Mouse (Mus musculus) A20 (cell line): ENCODE results near the gene Ube2t.

Experiments used
- DNase-seq: peaks from one replicate; pipeline ENCODE4 v3.0.0-alpha.2; 2011; ENCODE audit warnings: low read depth, low spot score

The Ube2t gene

GRCm38 (mm10) chr1:134962053-134962803, at the start of gene Ube2t:
Gene Ube2t, plus strand, starts transcription at chr1:134962565.
- peak; percentile 98 for DNase-seq

DNA sequence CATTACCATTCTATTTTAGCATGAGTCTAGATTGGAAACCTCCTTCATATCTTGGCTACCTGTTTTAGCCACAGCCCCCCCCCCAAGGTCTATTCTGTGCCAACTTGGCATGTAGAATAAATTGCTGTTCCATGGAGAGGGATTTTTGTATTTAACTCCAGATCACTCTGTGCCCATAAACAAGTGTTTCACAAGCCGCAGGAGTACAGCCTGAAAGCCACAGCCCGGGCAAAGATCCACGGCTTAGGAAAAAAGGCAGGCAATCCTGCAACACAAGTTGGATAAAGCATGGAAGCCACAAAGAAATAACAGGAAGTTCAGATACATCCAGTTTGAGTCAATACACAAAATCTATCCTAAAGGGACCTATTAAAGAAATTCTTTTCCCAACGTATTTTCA, 48.8 kb upstream of the Ube2t start:
- DNase-seq: no peak

- no peak for DNase-seq
Measured at GRCm38 (mm10) chr1:134915421-134915820, 46.9 kb upstream of the Ube2t start.

DNA sequence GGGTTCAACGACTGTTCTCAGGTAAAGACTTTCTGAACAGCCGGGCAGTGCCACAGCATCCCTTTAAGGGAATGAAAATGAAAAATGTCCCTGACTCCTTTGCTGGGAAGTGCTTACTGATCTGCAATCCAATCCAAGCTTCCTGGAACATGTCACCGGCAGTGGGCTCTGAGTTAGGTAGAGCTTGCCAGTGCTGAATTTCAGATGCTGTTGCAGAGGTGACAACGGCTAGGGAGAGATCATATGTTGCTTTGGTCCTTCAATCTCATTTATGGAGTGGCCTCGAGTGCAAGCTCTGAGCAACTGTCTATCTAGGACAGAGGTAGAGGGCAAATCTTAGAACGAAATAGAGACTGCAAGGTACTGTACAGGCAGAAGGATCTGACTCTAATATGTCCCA, 43.4 kb upstream of the Ube2t start:
- DNase-seq: no peak

DNA sequence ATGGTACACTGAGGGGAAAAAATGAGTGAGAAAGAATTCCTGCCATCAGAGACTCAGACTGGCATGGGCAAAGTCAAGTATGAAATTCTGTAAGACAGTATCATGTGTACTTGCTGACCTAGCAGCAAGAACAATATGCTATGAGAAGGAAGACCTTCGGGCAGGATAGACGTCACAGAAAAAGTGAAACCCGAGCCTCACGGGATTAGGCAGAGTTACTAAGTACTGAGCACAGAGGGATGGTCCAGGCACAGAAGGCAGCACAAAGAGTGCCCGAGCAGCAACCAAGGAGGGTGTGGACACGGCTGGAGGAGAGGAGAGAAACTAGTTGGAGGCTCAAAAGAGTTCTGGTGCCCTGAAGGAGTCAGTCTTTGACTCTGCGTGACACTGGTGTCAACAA, 29.9 kb upstream of the Ube2t start:
- no peak for DNase-seq

- DNase-seq: no peak
Measured at GRCm38 (mm10) chr1:134936335-134936734, 26.0 kb upstream of the Ube2t start.

- no peak for DNase-seq
Measured at GRCm38 (mm10) chr1:134938233-134938632, 24.1 kb upstream of the Ube2t start.

DNA sequence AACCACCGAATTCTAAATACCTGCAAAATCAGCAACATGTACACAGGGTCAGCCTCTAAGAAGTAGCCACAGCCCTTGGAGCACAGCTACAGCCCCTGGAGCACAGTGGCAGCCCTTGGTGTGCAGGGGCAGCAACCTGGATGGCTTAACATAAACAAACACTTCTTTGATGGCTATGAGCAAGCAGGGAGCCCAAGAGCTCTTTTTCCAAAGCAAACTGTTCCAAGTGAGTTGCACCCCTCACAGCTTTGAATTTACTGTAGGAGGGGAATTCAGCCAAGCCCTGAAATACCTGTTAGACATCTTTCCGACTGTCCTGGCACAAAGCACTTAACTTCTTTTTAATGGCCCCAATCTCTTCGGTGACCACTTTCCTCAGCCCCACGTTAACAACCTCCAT, 21.5 kb upstream of the Ube2t start:
- no peak for DNase-seq

GRCm38 (mm10) chr1:134942898-134943297, 19.5 kb upstream of the Ube2t start:
- no peak for DNase-seq

DNA sequence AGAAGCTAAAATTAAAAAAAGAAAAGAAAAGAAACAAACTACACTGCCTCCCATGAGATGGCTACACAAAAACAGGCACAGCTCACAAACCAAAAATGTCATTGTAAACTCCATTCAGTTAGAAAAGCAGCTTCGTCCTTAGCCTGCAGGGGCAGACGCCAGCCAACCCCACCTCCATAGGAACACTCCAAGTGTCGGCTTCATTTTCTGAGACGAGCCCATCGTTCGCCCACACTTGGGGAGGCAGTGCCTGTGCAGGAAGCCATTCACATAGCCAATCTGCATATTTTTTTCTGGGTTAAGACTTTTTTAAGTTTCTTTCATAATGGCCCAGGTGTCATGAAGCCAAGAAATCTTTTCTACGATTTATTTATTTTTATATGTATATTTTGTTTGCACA, 14.8 kb upstream of the Ube2t start:
- DNase-seq: no peak

- DNase-seq: no peak
Measured at GRCm38 (mm10) chr1:134949946-134950345, 12.4 kb upstream of the Ube2t start.

DNA sequence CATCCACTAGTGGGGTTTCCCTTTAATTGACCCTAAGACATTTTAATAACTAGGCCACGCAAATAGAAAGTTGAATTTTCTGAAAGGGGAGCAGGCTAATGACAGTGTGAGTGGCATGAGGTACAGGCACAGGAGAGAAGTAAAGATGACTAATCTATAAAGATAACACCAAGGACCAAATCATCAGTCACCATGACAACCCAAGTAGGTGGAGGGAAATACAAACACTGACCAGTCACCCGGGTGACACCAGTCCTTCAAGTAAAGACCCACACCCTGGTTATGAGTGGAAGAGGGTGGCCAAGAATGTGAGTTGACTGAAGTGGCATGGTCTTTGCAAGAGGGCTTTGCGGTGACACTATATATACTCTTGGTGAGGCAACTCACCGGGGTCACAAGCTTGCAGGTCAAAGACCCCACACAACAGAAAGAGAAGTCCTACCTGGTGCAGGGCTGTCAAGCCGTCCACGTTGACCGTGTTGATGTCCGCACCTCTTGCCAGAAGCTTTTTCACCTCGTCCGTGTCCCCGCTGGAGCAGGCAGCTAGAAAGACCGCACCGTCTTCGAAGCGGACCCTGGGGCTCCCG, 7.2 kb upstream of the Ube2t start:
- no peak for DNase-seq

DNA sequence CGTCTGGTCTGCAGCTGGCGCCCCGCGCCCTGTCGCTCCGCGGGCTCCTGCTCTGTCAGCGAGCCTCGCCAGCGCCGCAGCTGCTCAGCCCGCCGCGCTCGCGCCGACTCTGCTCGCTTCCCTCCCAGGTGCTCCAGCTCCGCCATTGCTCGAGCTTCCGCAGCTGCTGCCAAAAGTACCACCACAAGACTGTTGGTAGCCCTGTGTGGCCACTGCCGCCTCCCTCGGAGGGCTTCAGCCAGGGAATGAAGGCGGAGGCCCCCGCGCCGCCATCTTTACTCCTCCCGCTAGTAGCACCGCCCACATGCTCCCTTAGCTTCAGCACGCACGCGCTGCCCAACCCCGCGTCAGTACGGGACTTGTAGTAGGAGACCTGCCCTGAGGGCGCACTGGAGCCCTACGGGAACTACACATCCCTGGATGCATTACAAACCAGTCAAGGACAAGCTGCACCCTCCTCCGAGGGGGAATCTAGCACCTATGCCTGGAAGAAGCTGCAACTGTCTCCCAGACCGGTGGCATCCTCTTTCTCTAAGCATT, 6.7 kb upstream of the Ube2t start, which contains the start of gene Ppp1r12b:
Gene Ppp1r12b (minus strand): TSS at position 306 of the 540 bp plus-strand sequence.
- DNase-seq: peak; percentile 96

- peak; percentile 31 for DNase-seq
Measured at GRCm38 (mm10) chr1:134960634-134961033, 1.7 kb upstream of the Ube2t start.

DNA sequence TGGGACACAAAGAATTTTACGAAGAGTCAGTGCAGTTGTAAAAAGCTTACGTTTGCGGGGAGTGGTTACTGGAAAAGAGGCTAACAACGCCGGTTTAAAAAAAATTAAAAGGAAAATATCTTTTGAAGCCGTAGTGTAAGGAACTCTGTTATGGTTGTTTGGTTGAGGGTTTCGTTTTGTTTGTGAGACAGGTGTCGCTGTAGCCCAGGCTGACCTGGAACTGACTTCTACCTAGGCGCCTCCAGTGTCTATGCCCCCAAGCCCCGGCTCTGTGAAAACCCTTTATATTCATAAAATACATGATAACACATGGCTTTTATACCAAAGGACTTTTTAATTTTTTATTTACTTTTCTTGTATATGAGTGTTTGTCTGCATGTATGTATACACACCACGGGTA, 456 bp downstream of the Ube2t start:
- no peak for DNase-seq

DNA sequence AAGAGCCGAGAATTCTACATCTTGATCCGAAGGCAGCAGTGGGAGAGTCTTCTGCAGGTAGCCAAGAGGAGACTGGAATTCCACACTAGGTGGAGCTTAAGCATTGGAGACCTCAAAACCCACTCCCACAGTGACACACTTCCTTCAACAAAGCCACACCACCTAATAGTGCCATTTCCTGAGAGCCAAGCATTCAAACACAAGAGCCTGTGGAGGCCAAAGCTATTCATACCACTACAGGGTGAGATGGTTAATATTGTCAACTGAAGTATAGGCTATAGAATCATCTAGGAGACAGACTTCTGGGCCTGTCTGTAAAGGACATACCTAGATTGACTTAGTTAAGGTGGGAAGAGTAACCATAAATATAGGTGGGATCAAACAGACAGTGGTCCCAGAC, 3.1 kb downstream of the Ube2t start:
- DNase-seq: no peak

DNA sequence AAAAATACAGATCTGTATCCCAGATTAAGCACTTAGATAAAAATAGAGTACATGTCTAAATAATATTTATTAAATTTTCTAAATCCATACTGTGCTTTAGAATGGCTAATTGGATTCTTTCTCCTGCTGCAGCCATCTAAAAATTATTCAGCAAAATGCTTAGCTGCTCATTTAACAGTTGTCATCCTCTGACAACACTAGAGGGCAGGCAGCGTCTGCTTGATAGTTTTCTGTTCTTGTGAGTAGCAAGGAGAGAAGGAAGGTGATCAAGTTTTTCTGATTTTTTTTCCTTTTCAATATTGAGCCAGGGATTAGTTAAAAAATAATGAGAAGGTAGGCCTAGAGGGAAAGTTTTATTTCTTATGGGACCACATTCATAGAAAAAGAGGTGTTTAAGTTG, 10.6 kb downstream of the Ube2t start:
- DNase-seq: no peak

- DNase-seq: no peak
Measured at GRCm38 (mm10) chr1:134987173-134987961, 25.0 kb downstream of the Ube2t start.

- no peak for DNase-seq
Measured at GRCm38 (mm10) chr1:134987962-134988341, 25.6 kb downstream of the Ube2t start.

DNA sequence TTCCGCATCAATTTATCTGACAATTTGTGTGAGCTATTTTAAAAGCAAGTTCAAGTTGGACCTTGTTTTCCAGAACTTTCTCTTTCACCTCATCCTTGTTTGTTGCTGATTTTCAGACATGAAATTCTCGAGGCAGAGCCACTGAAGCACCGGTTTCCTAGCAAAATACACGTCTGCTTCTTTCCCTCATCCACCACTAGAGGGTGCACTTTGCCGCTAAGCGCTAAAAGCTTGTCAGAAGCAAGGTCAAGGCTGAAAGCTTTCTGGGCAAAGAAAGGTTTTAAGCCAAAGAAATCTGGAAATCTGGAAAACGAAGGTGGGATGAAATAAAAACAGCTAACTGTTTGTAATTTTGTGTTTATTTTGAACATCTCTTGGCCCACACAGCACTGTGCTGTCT, 27.0 kb downstream of the Ube2t start:
- peak; percentile 75 for DNase-seq

DNA sequence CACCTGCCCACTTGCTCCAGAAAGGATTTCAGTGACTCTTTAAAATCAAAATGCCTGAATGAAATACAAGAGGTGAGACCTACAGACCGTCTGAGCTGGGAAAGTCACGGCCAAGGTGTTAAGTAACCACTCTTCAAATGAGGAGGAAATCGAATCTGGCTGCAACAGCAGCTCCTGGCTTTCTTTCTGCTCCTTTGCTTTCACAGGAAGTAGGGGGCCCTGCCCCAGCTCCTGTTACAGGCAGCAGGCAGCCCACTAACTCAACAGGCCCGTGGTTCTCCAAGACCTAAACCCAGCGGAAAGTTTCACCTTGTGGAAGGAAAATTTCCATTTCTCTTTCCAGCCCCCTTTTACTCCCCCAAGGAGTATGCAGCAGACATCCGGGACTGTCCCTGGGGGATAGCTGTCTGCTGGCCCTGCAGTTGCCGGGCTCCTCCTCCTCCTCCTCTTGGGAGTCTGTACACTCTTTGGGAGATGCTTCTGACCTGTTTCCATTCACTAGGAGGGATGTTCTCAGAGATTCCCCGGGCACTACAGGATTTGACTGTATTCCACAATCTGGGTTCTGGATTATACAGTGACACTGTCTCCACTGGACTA, 29.8 kb downstream of the Ube2t start:
- DNase-seq: no peak

DNA sequence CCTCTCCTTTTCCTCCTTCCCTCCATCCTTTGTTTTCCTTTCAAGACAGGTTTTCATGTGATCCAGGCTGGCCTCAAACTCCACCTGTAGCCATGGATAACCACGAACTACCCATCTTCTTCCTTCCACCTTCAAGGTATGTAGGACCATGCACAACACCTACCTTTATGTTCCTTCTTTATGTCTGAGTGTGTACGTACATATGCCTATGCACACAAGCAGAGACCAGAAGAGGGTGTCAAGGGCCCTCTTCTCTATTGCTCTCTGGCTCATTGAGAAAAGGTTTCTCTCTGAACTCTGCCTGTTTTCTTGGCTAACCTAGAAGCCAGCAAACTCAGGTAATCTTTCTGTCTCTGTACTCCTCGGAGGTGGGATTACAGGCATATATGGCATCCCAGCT, 32.4 kb downstream of the Ube2t start:
- no peak for DNase-seq
